Mouse (Mus musculus) cerebellum, adult (tissue): ENCODE results near the gene Gart.
"Not testable (repeated sequence)": the region's sequence is repeated elsewhere in the genome, so short reads cannot be mapped to it uniquely, and the experiment has no call there.

ENCODE experiments used
- ATAC-seq: cut with Nextera tagmentation; 2 replicates; pipeline ENCODE4 v1.9.2; 2017; ENCODE audit warnings: mild to moderate bottlenecking, moderate library complexity, mixed read lengths; ENCODE audit not compliant: insufficient number of reproducible peaks, low FRiP score, low TSS enrichment

Gene Gart

GRCm38 (mm10) chr16:91649246-91649645 is 2.5 kb upstream of the Gart start:
- ATAC-seq: no peak

GRCm38 (mm10) chr16:91648220-91648550 is 1.4 kb upstream of the Gart start:
- no peak for ATAC-seq

GRCm38 (mm10) chr16:91647461-91648219 is 888 bp upstream of the Gart start, which contains the start of gene Son:
Gene Son (plus strand): TSS chr16:91647506.
- ATAC-seq: peak; percentile 95

GRCm38 (mm10) chr16:91645995-91646602 is 653 bp downstream of the Gart start:
- no peak for ATAC-seq

GRCm38 (mm10) chr16:91645420-91645819 is 1.3 kb downstream of the Gart start:
- ATAC-seq: not testable (repeated sequence)

- no peak for ATAC-seq
These were observed 1.9 kb downstream of the Gart start for GRCm38 (mm10) chr16:91644901-91645300.

- ATAC-seq: no peak
These were observed 6.6 kb downstream of the Gart start for GRCm38 (mm10) chr16:91640171-91640570.

GRCm38 (mm10) chr16:91639636-91640035 is 7.1 kb downstream of the Gart start:
- ATAC-seq: no peak

- no peak for ATAC-seq
These were observed 7.6 kb downstream of the Gart start for GRCm38 (mm10) chr16:91639161-91639560.

- ATAC-seq: no peak
These were observed 13.1 kb downstream of the Gart start for GRCm38 (mm10) chr16:91633641-91634040.

- ATAC-seq: no peak
These were observed 13.8 kb downstream of the Gart start for GRCm38 (mm10) chr16:91632940-91633339.

- no peak for ATAC-seq
These were observed 14.3 kb downstream of the Gart start for GRCm38 (mm10) chr16:91632439-91632838.

- ATAC-seq: no peak
These were observed 16.2 kb downstream of the Gart start for GRCm38 (mm10) chr16:91630584-91630983.

GRCm38 (mm10) chr16:91629749-91630148 is 17.0 kb downstream of the Gart start:
- no peak for ATAC-seq

- ATAC-seq: no peak
These were observed 18.1 kb downstream of the Gart start for GRCm38 (mm10) chr16:91628673-91629072.

GRCm38 (mm10) chr16:91627831-91628230 is 18.9 kb downstream of the Gart start:
- no peak for ATAC-seq

GRCm38 (mm10) chr16:91623074-91623473 is 23.7 kb downstream of the Gart start:
- no peak for ATAC-seq

GRCm38 (mm10) chr16:91620991-91621390 is 25.8 kb downstream of the Gart start:
- no peak for ATAC-seq

- no peak for ATAC-seq
These were observed 26.6 kb downstream of the Gart start for GRCm38 (mm10) chr16:91620185-91620584.

- peak; percentile 88 for ATAC-seq
These were observed 27.9 kb downstream of the Gart start, which contains the start of gene Dnajc28 for GRCm38 (mm10) chr16:91618511-91619501. Gene Dnajc28 (minus strand): TSS chr16:91619026.

GRCm38 (mm10) chr16:91614552-91614951 is 32.2 kb downstream of the Gart start:
- no peak for ATAC-seq
